Mouse (Mus musculus) small intestine, adult 2 months (tissue): ENCODE results near the gene Ttc7b. TPM values are rescaled to one million over a fixed set of nuclear protein-coding genes. Genes with fewer than 3 reads are reported as not detected.

Experiments used
- H3K27ac ChIP-seq: fragments of 200-500 bp; 2 replicates; pipeline ENCODE4 v1.5.1; 2012; ENCODE audit warnings: low read depth, low read length, control low read depth, inconsistent platforms; ENCODE audit not compliant: insufficient read depth
- H3K27me3 ChIP-seq: fragments of 200-500 bp; 2 replicates; pipeline ENCODE4 v1.6.1; 2012; ENCODE audit warnings: mild to moderate bottlenecking, moderate library complexity, low read length, inconsistent platforms; ENCODE audit not compliant: control insufficient read depth, insufficient read depth
- H3K36me3 ChIP-seq: fragments of 200-500 bp; 2 replicates; pipeline ENCODE4 v1.6.1; 2012; ENCODE audit warnings: mild to moderate bottlenecking, low read length, control low read depth, inconsistent platforms; ENCODE audit not compliant: control insufficient read depth, insufficient read depth
- H3K4me1 ChIP-seq: fragments of 200-500 bp; 2 replicates; pipeline ENCODE4 v1.6.1; 2012; ENCODE audit warnings: low read length, inconsistent platforms, mixed read lengths; ENCODE audit not compliant: control insufficient read depth, insufficient read depth, insufficient read length
- H3K4me3 ChIP-seq: fragments of 200-500 bp; 2 replicates; pipeline ENCODE4 v1.5.1; 2012; ENCODE audit warnings: low read depth, mild to moderate bottlenecking, control low read depth, inconsistent platforms, low read length, moderate library complexity
- CTCF ChIP-seq: fragments of 200-500 bp; IDR thresholded peaks from 2 replicates; pipeline ENCODE4 v1.5.1; 2012; ENCODE audit warnings: low read depth, mild to moderate bottlenecking, control low read depth, inconsistent platforms, low read length, moderate library complexity, mixed read lengths; ENCODE audit not compliant: insufficient replicate concordance, insufficient read length; ENCODE audit errors: extremely low read depth
- POLR2A ChIP-seq: fragments of 200-500 bp; IDR thresholded peaks from 2 replicates; pipeline ENCODE4 v1.6.1; 2012; ENCODE audit warnings: low read depth, mild to moderate bottlenecking, control low read depth, inconsistent platforms, low read length, moderate library complexity
- WGBS: fragments of 180-500 bp; shearing (Covaris S2); methylation state at CpG from one replicate; pipeline ENCODE4 v1.1.7; 2018; 5-methylcytosine and 5-hydroxymethylcytosine counted together
- polyA plus RNA-seq: library from polyadenylated mRNA; depleted of rRNA; stranded (reverse); fragments of >200 nt; gene quantifications from 2 replicates; pipeline ENCODE4 v1.2.3, GENCODE M21; 2012

Gene Ttc7b
- polyA plus RNA-seq, 1 experiment, result 13.0 TPM

DNA sequence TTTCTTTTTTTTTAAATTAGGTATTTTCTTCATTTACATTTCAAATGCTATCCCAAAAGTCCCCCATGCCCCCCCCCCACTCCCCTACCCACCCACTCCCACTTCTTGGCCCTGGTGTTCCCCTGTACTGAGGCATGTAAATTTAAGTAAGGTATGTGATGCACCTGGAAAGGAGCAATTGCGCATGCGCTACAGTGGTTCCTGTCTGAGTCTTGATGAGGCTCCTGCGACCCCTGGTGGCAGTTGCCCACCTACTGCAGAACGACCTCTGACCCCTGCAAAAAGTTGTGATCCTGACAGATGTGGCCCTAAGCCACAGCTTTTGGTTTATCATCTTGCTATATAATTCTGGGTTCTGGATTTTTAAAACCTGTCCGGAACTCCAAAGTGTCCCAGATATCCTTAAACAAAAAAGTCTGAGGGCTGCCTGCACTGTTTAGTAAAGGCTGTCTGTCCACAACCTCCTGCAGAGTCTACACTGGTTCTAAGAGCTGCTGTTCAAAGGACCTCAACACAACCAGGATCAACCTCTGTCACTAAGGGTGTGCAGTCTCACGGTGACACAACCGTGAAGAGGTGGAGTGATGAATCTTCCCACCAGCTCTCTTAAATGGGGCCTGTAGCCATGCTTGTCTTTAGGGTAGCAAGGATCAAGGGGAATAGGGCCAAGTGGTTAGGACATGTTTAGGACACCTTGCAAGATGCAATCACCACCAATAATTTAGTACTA lies 40.6 kb downstream of the Ttc7b start:
- Histone ChIP-seq H3K4me3 (no peak overlapping the region), H3K27me3 (no peaks in the 10 kb centered on the region), H3K36me3 (no peaks in the 10 kb centered on the region), H3K27ac (peak overlapping the region; percentile 3; the same call in 1 of the 2 replicates), H3K4me1 (peaks cover 22% of the 10 kb centered on the region)
- TF ChIP-seq POLR2A (no peak), CTCF (peak; percentile 91)
- 30% methylated on average over 7 of the region's 7 CpGs for WGBS

DNA sequence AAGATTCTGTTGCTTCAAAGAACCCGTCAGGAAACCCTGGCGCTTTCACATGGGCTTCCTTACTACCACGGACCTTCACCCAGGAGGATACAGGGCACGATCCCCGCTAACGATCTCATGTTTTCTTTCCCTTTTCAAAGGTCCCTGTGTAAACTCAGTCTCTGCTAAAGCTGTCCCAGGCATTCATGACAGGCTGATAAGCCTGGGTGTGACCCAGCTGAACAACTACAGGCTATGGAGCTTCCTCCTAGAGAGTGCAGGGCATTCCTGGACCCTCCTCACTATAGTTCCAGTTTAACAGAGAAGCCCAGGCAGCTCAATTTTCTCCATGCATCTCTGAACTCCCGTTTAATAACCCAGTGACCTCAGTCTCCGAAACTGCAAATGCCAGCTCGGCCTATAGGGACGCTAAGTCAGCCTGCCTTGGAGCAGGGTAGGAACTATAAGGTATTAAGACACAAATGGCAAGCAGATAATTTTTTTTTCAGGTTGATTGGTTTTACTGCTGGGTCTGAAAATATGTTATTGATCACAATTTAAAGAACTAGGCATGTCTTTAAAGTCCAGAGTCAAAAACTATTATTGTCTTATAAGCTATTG lies 41.3 kb downstream of the Ttc7b start:
- H3K36me3 ChIP-seq, result no peaks in the 10 kb centered on the region
- peak overlapping the region; percentile 93 for H3K27ac ChIP-seq
- 27% methylated on average over 10 of the region's 10 CpGs for WGBS
- H3K4me1 ChIP-seq, result peaks cover 26% of the 10 kb centered on the region
- no peak for TF ChIP-seq CTCF
- no peak for TF ChIP-seq POLR2A
- H3K4me3 ChIP-seq, result no peak overlapping the region
- no peaks in the 10 kb centered on the region for H3K27me3 ChIP-seq

DNA sequence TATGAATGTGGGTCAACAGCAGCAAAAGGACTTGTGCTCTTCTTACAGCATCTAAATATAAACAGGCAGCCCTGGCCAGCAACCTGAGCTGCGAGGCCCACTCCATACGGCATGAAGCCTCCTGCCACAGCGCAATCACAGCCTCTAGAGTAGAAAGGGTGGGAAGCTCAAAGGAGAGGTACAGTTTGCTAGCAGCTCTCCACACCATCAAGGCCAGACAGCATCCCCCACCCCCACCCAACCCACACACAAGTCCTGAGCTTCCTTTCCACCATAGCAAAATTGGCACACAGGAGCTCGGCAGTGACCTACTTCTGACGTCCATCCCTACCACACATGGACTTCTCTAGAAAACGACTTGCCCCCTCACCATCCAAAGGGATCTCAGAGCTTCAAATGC lies 42.0 kb downstream of the Ttc7b start:
- Histone ChIP-seq H3K27me3 (no peaks in the 10 kb centered on the region), H3K4me3 (no peak overlapping the region), H3K36me3 (no peaks in the 10 kb centered on the region), H3K4me1 (peaks cover 26% of the 10 kb centered on the region), H3K27ac (peak overlapping the region; percentile 93)
- no peak for TF ChIP-seq CTCF
- TF ChIP-seq POLR2A, result no peak
- 57% methylated on average over 6 of the region's 6 CpGs for WGBS

DNA sequence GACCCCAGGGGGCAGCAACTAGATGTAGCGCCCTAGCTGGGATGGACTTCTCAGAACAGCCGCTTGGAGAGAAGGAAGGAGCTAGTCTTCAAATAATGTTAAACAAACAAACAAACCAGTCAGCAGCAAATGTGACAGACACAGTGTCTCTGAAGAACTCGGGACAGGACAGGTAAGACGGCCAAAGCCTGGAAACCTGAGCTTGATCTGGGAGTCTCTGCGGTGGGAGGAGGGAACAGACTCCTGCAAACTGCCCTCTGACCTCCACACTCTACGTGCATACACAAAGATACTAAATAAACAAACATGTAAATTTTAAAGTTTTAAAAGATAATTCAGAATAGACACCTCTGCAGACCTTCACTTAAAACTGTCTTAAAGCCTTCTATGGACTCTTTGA lies 42.5 kb downstream of the Ttc7b start:
- TF ChIP-seq CTCF (no peak), POLR2A (no peak)
- WGBS, result 63% methylated on average over 6 of the region's 6 CpGs
- H3K36me3 ChIP-seq, result no peaks in the 10 kb centered on the region
- H3K4me3 ChIP-seq, result no peak overlapping the region
- H3K27me3 ChIP-seq, result no peaks in the 10 kb centered on the region
- H3K4me1 ChIP-seq, result peaks cover 29% of the 10 kb centered on the region
- no peak overlapping the region for H3K27ac ChIP-seq

DNA sequence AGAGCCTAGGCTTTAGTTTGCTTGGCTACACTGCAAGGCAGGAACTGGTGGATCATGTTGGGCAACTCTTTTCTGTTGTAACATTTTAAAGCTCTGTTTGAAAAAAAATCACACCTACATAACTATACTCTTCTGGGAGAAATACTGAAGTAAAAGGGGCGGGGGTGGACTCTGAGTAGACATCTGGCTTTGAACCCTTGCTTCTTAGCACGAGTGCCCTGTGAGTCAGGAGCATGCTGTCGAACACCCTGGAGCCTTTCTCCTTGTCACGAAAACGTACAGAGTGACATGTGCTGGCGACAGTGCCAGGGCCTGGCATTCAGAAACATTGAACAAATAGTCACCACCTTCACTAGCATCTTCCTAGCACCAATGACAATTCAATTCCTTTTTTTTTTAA lies 43.2 kb downstream of the Ttc7b start:
- H3K27me3 ChIP-seq, result no peaks in the 10 kb centered on the region
- 81% methylated on average over 6 of the region's 6 CpGs for WGBS
- H3K27ac ChIP-seq, result no peak overlapping the region
- no peaks in the 10 kb centered on the region for H3K36me3 ChIP-seq
- TF ChIP-seq POLR2A (no peak), CTCF (no peak)
- H3K4me3 ChIP-seq, result no peak overlapping the region
- peaks cover 31% of the 10 kb centered on the region for H3K4me1 ChIP-seq

DNA sequence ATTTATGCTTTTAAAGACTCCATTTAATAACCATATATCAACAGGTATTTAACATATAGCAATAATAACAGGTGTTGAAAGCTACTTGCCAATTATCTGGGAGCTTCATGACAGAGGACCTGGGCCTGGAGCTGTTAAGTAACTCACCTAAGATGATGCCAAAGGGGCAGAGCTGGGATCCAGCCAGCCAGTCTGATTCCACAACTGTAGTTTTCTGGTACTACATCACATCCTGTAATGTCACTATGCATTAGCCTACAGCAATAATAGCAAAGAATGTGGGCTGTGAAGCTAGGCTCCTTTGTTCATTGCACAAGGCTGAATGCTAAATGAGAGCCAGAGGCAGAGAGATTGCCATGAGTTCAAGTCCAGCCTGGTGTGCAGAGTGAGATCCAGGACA lies 44.3 kb downstream of the Ttc7b start:
- Histone ChIP-seq H3K4me3 (no peak overlapping the region), H3K27ac (no peak overlapping the region), H3K36me3 (no peaks in the 10 kb centered on the region), H3K4me1 (peaks cover 31% of the 10 kb centered on the region), H3K27me3 (no peaks in the 10 kb centered on the region)
- TF ChIP-seq POLR2A (no peak), CTCF (no peak)

DNA sequence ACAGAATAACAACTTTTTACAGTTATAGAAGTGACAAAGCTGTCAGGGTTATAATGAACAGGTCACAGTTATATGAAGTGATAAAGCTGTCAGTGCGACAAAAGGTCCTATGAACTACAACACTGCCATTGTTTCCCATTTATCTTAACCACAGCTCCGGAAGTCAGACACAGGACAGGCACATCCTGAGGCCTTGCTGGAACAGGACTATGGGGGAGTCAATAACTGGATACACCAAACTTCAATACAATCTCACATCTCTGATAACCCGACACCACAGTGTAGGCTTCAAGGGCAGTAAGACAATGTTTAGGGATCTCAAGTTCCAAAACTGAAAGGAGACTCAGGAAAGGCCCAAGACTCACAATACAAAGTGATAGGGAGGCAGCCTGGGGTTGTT lies 45.1 kb downstream of the Ttc7b start:
- no peaks in the 10 kb centered on the region for H3K36me3 ChIP-seq
- peaks cover 31% of the 10 kb centered on the region for H3K4me1 ChIP-seq
- no peaks in the 10 kb centered on the region for H3K27me3 ChIP-seq
- TF ChIP-seq CTCF (no peak), POLR2A (no peak)
- H3K4me3 ChIP-seq, result no peak overlapping the region
- H3K27ac ChIP-seq, result peak overlapping the region; percentile 90
- 40% methylated on average over 3 of the region's 3 CpGs for WGBS
